Mouse (Mus musculus) stomach, postnatal 0 days (tissue): ENCODE data around the gene Fth1. TPM values are rescaled to one million over a fixed set of nuclear protein-coding genes. Genes with fewer than 3 reads are reported as not detected.
"Not testable (repeated sequence)": the region's sequence is repeated elsewhere in the genome, so short reads cannot be mapped to it uniquely, and the experiment has no call there.

Source experiments
- ATAC-seq: fragments of 200-750 bp; cut with Nextera tagmentation; 2 replicates; pipeline ENCODE4 v1.8.0; 2017; ENCODE audit not compliant: low FRiP score, low TSS enrichment
- DNase-seq: peaks from one replicate; pipeline ENCODE4 v3.0.0-alpha.2; 2016; ENCODE audit warnings: low spot score
- H3K27ac ChIP-seq: fragments of 300-500 bp; sonication (generic); replicated peaks from 2 replicates; pipeline ENCODE4 v1.5.1; 2014; ENCODE audit warnings: mild to moderate bottlenecking, control low read depth
- H3K27me3 ChIP-seq: fragments of 300-500 bp; sonication (generic); 2 replicates; pipeline ENCODE4 v1.6.1; 2014; ENCODE audit warnings: low read length; ENCODE audit not compliant: control insufficient read depth, insufficient read depth
- H3K36me3 ChIP-seq: fragments of 300-500 bp; sonication (generic); 2 replicates; pipeline ENCODE4 v1.6.1; 2014; ENCODE audit warnings: low read length, mixed read lengths; ENCODE audit not compliant: control insufficient read depth, insufficient read depth
- H3K4me1 ChIP-seq: fragments of 300-500 bp; sonication (generic); replicated peaks from 2 replicates; pipeline ENCODE4 v1.6.1; 2014; ENCODE audit warnings: antibody characterized with exemption; ENCODE audit not compliant: control insufficient read depth, insufficient read depth
- H3K4me2 ChIP-seq: fragments of 300-500 bp; sonication (generic); replicated peaks from 2 replicates; pipeline ENCODE4 v1.6.1; 2014; ENCODE audit warnings: low read depth, mild to moderate bottlenecking, control low read depth, moderate library complexity
- H3K4me3 ChIP-seq: fragments of 300-500 bp; sonication (generic); 2 replicates; pipeline ENCODE4 v1.5.1; 2014; ENCODE audit warnings: low read depth, low read length, control low read depth
- H3K9ac ChIP-seq: fragments of 300-500 bp; sonication (generic); 2 replicates; pipeline ENCODE4 v1.6.1; 2014; ENCODE audit warnings: mild to moderate bottlenecking, low read length, control low read depth, mixed read lengths
- H3K9me3 ChIP-seq: fragments of 300-500 bp; sonication (generic); 2 replicates; pipeline ENCODE4 v1.6.1; 2016; ENCODE audit warnings: low read length; ENCODE audit not compliant: control insufficient read depth
- CTCF ChIP-seq: IDR thresholded peaks from 2 replicates; pipeline ENCODE4 v1.5.1; 2016; ENCODE audit warnings: antibody characterized with exemption, low read depth, mild to moderate bottlenecking, moderate library complexity
- EP300 ChIP-seq: optimal IDR thresholded peaks from 2 replicates; pipeline ENCODE3; 2016; ENCODE audit warnings: antibody characterized with exemption
- WGBS: fragments of 180-500 bp; shearing (Covaris S2); extraction: QIAGEN DNeasy Blood & Tissue Kit; methylation state at CpG from one replicate; pipeline ENCODE4 v1.1.7; 2014; 5-methylcytosine and 5-hydroxymethylcytosine counted together
- polyA plus RNA-seq: library from polyadenylated mRNA; unstranded; fragments of >200 nt; fragmentation: Nextera tagmentation; extraction: Ambion mirVana; gene quantifications from 2 replicates; pipeline ENCODE4 v1.2.1, GENCODE M21; 2015

The Fth1 gene
- 2,976 and 2,992 TPM in 2 replicates for polyA plus RNA-seq

DNA sequence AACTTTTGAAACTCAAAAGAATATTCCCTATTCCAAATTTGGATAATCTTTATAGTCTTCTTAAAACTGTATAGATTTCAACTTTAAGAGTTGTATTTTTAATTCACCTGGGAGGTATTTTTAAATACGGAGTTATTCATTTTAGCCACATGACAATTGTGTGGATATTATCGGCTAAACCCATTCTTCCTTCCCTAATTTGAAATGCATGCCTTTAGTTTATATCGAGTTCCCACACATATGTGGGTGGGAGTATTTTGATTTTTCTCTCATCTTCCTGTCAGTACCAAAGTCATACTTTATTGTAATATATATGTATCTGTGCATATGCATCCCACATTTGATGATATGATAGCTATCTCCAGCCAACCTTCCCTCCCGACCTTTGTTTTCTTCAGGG is at the start of gene Fth1:
TSS of gene Fth1 (plus strand) at position 341 of the 400 bp plus-strand sequence.
- Histone ChIP-seq H3K4me3 (no peak within 1 kb of the TSS), H3K27ac (no peak within 1 kb of the TSS), H3K4me2 (no peak within 1 kb of the TSS), H3K9ac (no peak within 1 kb of the TSS), H3K36me3 (peaks cover 6% of the 10 kb centered on the region; the same call in 1 of the 2 replicates), H3K9me3 (no peaks in the 10 kb centered on the region), H3K4me1 (peaks cover 8% of the 10 kb centered on the region; the same call in 1 of the 2 replicates), H3K27me3 (no peaks in the 10 kb centered on the region)
- 91% methylated on average over 4 of the region's 4 CpGs for WGBS
- ATAC-seq (no peak), DNase-seq (no peak)
- TF ChIP-seq EP300 (no peak), CTCF (no peak)

DNA sequence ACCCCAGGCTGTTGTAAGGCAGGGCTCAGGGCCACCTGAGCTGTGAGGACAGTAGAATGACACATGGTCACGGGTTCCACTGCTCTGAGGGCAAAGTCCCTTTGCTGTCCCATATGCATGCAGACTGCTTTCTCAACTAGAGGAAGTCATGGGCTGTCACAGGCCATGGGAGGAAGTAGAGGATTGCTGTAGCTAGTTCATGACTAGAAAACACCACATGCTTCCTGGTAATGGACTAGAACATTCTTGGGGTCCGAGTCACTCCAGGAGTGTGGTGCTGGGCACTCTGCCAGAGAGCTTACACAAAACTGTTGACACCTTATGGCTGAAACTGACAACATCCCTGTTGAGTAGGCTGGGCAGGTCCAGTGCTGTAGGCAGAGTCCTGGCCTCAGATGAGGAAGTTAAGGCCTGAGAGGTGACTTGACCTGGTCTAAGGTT is 49.2 kb upstream of the Fth1 start:
- H3K4me3 ChIP-seq, H3K4me2 ChIP-seq, H3K4me1 ChIP-seq, H3K9ac ChIP-seq, H3K36me3 ChIP-seq, H3K9me3 ChIP-seq, H3K27ac ChIP-seq, H3K27me3 ChIP-seq: not testable (repeated sequence)
- ATAC-seq = peak; percentile 93
- 50% methylated on average over 2 of the region's 2 CpGs for WGBS
- peak; percentile 38 for DNase-seq

DNA sequence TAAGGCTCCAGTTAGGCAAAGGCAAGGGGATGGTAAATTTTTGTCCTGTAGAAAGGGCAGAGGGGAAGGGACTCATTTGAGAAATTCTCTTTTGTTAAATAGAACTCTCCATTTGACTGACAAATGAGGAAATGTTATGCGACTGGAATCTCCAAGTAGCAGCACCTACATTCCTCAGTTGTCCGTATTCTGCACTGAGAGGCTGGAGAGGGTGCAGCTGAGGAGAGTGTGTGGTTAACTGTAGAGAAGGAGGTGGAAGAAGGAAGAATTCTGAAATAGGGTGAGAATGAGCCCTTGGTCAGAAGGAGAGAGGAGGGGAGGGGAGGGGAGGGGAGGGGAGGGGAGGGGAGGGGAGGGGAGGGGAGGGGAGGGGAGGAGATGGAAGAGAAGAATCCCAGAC is 46.5 kb upstream of the Fth1 start:
- Histone ChIP-seq H3K4me3 (no peak overlapping the region), H3K4me1 (no peaks in the 10 kb centered on the region), H3K9me3 (no peaks in the 10 kb centered on the region), H3K4me2 (no peak overlapping the region), H3K27ac (no peak overlapping the region), H3K27me3 (no peaks in the 10 kb centered on the region), H3K9ac (no peak overlapping the region), H3K36me3 (no peaks in the 10 kb centered on the region)
- DNase-seq (no peak), ATAC-seq (no peak)
- TF ChIP-seq EP300 (no peak), CTCF (no peak)
- 55% methylated on average over 2 of the region's 2 CpGs for WGBS

DNA sequence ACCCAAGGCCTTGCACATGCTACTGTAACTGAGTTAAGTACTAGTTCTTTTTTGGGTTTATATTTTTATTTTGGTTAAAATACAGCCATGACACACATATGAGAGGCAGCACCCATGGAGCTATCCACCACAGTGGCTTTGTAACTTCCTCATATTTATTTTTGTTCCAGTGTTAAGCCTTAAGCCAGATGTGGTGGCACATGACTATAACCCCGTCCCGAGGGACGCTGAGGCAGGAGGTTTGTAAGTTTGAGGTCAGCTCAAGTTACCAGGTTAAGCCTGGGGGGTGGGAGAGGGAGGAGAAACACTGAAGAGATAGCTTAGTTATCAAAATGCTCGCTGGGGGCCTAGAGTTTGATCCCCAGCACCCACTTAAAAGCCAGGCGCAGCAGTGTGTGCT is 43.8 kb upstream of the Fth1 start:
- ATAC-seq (no peak), DNase-seq (no peak)
- no peak overlapping the region for H3K4me2 ChIP-seq
- TF ChIP-seq EP300 (no peak), CTCF (no peak)
- H3K27me3 ChIP-seq = no peaks in the 10 kb centered on the region
- no peaks in the 10 kb centered on the region for H3K4me1 ChIP-seq
- H3K36me3 ChIP-seq = no peaks in the 10 kb centered on the region
- H3K9ac ChIP-seq = no peak overlapping the region
- WGBS = 63% methylated on average over 5 of the region's 5 CpGs
- no peaks in the 10 kb centered on the region for H3K9me3 ChIP-seq
- H3K27ac ChIP-seq = no peak overlapping the region
- H3K4me3 ChIP-seq = no peak overlapping the region

DNA sequence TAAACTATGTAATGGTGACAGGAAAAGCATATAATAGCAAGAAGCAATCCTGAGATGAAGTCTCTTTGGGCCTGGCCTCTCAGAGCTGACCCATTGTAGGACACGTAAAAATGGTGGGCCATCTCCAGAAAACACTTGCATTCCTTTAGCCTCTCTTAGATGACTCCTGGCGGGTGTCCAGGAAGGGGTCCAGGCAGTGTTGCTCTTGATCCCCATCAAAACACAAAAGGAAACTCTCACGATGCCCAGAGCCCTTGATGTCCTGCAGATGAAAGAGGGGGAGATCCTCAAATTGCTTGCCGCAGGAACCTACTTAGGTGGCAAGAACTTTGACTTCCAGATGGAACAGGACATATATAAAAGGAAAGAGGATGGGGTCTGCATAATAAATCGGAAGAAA is 43.0 kb upstream of the Fth1 start:
- H3K9ac ChIP-seq = no peak overlapping the region
- H3K27me3 ChIP-seq = no peaks in the 10 kb centered on the region
- DNase-seq = no peak
- no peaks in the 10 kb centered on the region; the same call in 1 of the 2 replicates for H3K4me1 ChIP-seq
- H3K36me3 ChIP-seq = no peaks in the 10 kb centered on the region
- WGBS = 67% methylated on average over 5 of the region's 5 CpGs
- no peaks in the 10 kb centered on the region for H3K9me3 ChIP-seq
- ATAC-seq = no peak
- TF ChIP-seq EP300 (no peak), CTCF (no peak)
- H3K4me2 ChIP-seq = no peak overlapping the region
- H3K27ac ChIP-seq = no peak overlapping the region
- H3K4me3 ChIP-seq = no peak overlapping the region

DNA sequence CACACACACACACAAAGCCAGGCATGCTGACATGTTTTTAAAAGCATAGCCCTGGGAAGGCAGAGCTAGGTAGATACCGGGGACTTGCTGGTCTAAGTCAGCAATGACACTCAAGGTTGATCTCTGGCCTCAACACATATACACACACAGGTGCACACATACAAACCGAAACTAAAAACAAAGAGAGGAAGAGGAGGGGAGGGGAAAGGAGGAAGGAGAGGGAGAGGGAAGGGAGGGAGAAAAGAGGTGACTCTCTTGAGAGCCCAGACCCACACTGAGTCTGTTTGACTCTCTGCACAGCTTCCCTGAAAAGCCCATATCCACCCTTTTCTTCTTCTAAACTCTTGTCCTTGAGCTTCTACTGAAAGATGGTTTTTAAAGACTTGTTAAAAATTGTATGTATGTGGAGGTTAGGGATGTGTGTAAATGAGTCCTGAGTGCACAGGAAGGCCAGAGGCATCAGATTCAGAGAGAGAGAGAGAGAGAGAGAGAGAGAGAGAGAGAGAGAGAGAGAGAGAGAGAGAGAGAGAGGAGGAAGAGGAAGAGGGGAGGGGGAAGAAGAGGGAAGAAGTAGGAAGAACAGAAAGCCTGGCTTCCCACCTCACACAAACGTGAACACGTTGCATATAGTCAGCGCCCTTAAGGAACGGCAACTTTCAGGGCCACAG is 42.1 kb upstream of the Fth1 start:
- no peak for DNase-seq
- Histone ChIP-seq H3K36me3 (no peaks in the 10 kb centered on the region), H3K4me2 (no peak overlapping the region), H3K9ac (no peak overlapping the region), H3K27ac (no peak overlapping the region), H3K27me3 (no peaks in the 10 kb centered on the region), H3K9me3 (no peaks in the 10 kb centered on the region), H3K4me1 (no peaks in the 10 kb centered on the region; the same call in 1 of the 2 replicates), H3K4me3 (no peak overlapping the region)
- TF ChIP-seq CTCF (no peak), EP300 (no peak)
- WGBS = 67% methylated on average over 6 of the region's 6 CpGs
- no peak for ATAC-seq
